Mouse (Mus musculus) left cerebral cortex, adult 18-20 months (tissue): ENCODE measurements around the gene Sp100. TPM values are rescaled to one million over a fixed set of nuclear protein-coding genes. Genes with fewer than 3 reads are reported as not detected.
"Not testable (repeated sequence)": the region's sequence is repeated elsewhere in the genome, so short reads cannot be mapped to it uniquely, and the experiment has no call there.

ENCODE experiments used
- DNase-seq, 2 experiments: peaks; one replicate each; pipeline ENCODE4 v3.0.0; 2021 to 2022; ENCODE audit warnings: low spot score in 2 of 2, mixed read lengths in 1 of 2
- long read RNA-seq, 2 experiments: library from polyadenylated mRNA; stranded (forward); transcript quantifications; one replicate each; pipeline ENCODE4 v2.0.0; 2021
- total RNA-seq, 2 experiments: library from RNA; stranded (reverse); gene quantifications; 2 replicates each; pipeline ENCODE4 v1.2.3; 2021

The Sp100 gene
- 1 to 10 TPM; 2.7 to 3.2 TPM for total RNA-seq
- long read RNA-seq, experiment 1, partial matches to known transcripts, result 0 of 3 reads
- long read RNA-seq, experiment 1, other reads (novel, unspliced or antisense), result 2 of 3 reads
- long read RNA-seq, experiment 2, partial matches to known transcripts, result 0 of 1 reads
- long read RNA-seq, experiment 2, other reads (novel, unspliced or antisense), result 1 of 1 reads

DNA sequence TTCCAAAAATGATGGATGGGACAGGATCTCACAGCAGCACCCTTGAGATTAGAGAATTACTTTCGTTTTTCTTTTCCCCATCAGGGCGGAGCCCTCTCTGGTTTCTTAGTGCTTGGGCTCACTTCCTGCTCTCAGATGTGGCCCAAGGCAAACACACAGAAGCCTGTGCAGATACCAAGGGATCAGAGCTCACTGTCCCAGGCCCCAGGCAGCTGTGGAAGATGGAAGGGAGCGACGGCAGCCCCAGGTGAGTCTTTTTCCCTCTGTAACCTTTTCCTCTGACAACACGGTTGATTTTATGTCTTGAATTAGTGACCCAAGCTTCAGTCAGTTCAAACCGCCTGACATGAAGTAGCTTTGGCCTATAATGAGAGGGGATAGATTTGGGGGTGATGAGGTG, at the start of gene Sp100:
Gene Sp100 (plus strand): TSS at position 108 of the 400 bp plus-strand sequence.
- DNase-seq, result not testable (repeated sequence)

DNA sequence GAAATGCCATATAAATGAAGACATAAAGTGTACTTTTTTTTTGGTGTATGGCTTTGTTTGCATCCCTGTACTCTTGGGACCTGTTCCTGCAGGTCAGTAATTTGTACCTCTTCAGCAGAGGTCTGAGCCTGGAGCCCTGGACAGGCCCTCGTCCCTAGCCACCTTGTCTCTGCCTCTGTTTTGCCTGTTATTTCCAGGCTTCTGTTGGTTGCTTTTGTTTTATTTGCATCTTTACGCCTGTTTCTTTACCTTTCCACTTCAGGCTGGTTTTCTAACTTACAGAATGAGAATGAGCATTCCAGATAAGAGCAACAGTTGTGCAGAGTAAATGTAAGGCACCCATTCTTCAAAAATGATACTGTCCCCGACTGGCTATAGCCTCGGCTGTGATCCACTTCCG, 49.7 kb upstream of the Sp100 start, which contains the start of gene Sp140:
Gene Sp140 (plus strand): TSS at position 301 of the 400 bp plus-strand sequence.
- DNase-seq, result not testable (repeated sequence)

DNA sequence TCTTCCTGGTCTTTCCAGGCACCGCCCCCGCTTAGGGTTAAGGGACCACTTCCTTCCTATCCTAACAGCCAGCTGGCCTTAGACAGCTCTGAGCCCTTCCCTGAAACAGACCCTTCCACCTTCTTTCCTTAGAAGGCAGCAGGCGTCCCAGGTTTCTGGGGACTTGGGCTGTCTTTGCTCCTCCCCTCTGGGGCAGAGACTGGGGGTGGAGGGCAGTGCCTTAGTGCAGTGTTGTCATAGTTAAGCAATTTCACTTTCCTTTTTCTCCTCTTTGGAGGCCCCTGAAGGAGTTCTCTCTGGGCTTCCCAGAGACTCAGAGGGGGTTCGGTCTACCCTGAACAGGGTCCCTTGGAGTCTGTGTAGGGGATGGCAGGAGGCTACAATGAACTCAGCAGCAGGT, 49.0 kb upstream of the Sp100 start:
- DNase-seq, result not testable (repeated sequence)

DNA sequence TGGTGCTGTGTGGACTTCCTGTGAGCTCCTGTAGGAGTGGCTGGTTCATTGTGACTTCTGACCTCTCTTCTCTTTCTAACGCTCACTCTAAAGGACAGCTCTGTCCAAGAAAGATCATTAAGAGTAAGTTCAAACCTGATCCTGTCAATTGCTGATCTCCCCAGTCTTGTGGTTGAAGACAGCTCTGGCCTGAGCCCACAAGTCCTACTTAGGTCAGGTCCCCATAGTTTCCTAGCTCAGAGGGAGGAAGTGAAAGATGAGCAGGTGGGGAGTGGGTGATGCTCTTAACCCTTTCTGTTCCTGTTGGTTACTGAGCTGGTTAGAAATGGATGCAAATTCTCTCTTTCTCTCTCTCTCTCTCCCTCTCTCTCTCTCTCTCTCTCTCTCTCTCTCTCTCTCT, 45.4 kb upstream of the Sp100 start:
- DNase-seq, result not testable (repeated sequence)

DNA sequence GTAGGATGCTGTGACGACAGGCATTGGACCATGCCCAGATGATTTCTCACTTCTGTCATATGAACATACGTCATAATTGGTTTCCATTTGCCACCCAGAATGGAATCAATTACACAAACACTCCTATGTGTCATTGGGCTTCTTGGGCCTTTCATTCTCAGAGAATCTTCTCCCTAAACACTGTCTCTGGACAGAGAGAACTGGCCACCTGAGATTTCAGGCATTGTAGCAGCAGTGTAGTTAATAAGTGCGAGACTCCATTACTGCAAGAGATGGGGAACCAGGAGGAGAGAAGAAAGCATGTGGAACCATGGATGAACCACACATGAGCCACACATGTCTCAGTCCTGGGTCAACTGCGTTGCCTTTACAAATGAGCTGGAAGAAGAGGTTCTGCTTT, 41.4 kb upstream of the Sp100 start:
- not testable (repeated sequence) for DNase-seq

DNA sequence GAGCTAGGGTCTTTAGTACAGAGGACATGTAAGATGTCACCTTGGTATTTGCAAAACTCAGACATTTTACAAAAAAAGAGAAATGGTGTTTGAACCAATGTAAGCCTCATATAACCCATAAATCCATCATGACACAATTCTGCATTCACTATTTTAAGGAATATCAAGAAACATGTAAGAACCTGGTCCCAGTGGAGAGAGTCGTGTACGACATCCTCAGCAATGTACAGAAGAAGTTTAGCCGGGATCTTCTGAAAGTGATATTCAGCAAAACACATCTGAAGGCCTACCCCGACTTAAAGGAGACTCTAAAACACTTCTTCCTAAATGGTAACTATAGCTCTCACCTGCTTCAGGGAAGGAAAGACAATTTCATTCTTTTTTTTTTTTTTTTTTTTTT, 39.2 kb upstream of the Sp100 start:
- DNase-seq, result not testable (repeated sequence)

DNA sequence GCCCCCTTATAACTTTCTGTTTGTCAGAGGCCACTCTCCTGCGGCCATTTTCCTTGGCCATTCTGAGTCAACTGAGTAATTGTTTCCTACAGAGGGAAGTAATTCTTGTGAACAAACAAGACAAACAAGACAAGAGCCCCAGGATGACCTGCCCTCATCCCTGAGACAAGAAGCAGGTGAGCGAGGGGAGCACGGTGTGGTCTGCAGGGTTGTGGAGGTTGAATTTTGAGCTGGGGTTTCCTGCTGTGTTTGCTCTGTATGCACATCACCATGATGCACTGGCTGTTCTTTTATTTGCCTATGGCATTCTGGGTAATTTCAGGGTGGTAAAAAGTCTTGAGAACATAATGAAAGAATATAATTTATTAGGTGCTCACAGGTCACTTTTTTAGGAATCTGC, 34.7 kb upstream of the Sp100 start:
- not testable (repeated sequence) for DNase-seq

DNA sequence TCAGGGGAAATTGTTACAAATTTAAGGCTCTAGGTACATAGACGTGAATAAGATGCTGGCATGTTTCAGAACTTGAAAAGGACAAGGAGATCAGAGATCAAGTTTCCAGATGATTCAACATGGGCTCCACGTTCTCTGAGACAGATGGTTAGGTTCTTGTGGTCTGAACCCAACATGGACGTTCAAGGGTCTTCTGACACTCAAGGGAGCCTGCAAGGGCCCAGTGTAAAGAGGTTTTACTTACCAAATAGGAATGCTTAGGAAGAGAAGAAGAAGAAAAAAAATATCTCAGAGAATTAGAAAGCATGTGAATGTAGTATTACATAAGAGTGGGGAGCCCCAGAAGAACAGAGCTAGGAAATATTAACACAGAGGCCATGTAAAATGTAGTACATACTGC, 34.0 kb upstream of the Sp100 start:
- not testable (repeated sequence) for DNase-seq

DNA sequence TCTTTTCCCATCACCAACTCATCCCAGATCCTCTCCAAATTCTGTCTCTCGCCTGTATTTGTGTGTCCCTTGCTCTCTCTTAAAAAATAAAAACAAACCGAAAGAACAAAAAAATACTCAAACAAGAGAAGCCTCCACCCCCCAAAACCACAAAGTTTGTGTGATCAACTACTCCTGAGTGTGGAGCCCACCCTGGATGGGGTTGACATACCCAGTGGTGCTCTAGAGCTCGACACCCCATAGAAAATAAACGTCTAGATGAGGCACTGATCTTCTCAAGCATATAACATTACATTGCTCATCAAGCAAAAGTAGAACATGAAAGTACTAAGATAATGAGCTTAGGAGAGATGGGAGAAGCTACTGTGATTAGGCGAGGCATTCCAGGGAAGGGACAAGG, 32.6 kb upstream of the Sp100 start:
- DNase-seq, result not testable (repeated sequence)

DNA sequence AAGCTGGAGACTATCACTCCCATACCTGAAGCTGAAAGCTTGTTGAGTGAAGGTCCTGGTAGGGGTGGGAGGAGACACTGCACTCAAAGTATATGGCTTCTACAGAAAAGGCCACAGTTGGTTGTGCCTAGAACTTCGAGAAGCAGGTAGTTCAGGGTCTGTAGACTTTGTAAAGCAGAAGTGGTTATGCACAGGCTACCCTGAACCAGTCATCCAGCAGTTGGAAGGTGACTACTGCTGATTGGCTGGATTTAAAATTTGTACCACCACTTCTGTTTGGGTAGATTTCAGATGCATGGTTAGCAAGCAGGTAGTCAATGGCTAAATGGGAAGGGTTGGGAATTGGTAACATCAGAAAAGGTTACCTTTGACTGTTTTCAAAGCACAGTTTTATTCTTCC, 31.1 kb upstream of the Sp100 start:
- DNase-seq, result not testable (repeated sequence)

DNA sequence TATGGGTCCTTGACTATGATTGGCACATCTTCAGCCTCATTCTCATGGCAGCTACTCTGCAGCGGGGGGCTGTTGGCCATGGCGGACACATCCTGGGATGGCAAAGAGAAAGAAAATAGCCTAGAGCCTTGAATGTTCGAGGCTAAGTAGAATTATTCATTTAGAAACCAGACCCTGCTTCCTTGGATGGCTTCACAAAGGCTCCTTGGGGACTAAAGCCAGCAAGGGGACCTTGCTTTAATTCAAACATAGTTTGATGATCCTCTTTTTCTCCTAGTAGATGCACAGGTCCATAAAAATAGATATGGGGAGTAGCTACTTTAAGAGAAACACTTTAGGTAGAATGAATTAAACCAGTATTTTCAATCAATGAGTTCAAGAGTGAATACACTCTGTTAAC, 12.9 kb upstream of the Sp100 start:
- not testable (repeated sequence) for DNase-seq

DNA sequence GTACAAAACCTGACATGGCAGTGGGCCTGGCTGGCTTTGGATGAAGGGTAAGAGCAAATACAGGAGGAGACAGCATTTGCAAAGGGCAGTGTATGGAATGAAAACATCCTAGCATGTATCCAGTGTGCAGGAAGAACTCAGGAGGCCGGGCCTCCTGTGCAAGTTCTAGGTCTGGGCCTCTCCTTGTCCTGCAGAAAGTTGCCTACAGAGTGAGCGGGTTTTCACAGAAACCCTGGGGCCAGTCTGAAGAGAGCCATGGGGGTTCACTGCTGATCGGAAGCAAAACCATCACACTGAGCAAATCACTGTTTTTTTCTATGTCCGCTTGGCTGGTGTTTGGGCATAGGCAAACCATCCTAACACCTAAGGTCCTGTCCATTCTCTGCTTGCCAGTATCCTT, 11.6 kb upstream of the Sp100 start:
- DNase-seq, result not testable (repeated sequence)

DNA sequence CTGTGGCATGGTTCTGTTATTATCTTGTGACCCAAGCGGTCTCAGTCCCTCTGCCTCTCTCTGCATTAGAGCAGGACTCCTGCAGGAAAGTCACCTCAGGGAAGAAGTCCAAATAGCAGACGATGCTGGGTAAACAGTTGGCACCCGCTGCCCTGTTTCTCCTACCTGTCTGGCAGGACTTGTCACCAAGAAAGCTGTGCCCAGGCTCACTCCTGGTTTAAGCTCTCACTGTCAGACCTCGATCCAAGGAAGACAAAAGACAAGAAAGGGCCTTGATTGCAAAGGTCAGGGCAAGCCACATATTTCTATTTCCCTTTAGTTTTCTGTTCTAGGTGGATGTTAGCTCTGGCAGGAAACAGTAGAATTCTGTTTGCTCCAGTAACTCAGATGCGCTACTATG, 736 bp downstream of the Sp100 start:
- not testable (repeated sequence) for DNase-seq

DNA sequence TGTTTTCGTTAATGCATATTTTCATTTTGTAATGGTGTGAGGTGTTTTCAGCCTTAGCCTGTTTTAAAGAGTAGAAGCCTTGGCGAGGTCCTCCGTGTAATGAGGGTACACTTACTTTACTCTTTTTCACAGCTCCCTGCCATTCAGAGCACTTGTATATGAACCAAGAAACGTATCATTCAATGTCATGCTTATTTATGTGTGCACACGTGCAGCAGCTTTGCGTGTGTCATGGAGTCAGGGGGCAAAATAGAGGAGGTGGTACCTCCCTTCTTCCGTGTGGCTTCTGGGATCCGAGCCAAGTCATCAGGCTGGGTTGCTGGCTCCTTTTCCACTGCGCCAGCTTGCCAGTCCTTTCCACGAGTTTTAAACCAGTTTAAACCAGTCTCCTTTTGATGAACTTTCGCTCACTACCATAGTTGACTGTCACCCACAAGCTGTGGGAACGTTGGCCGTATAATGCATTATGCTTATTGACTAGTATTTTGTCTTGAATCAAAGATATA, 2.0 kb downstream of the Sp100 start:
- DNase-seq, result not testable (repeated sequence)

DNA sequence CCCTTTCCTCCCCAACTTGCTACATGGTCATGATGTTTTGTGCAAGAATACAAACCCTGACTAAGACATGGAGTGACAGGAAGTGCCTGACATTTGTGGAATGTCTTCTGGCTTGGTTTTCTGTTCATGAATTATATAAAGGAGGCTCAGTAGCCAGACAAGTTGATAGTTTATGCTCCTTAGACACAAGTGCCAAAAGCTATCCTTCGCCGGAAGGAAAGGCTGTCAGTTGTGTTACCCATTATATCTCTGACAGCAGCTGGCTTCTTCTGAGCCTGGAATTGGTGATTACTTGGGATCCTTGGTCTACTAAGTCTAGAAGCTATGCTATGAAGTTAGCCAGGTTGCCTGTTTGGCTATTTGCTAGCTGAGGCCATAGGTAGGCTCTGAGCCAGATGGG, 7.4 kb downstream of the Sp100 start:
- DNase-seq, result not testable (repeated sequence)

DNA sequence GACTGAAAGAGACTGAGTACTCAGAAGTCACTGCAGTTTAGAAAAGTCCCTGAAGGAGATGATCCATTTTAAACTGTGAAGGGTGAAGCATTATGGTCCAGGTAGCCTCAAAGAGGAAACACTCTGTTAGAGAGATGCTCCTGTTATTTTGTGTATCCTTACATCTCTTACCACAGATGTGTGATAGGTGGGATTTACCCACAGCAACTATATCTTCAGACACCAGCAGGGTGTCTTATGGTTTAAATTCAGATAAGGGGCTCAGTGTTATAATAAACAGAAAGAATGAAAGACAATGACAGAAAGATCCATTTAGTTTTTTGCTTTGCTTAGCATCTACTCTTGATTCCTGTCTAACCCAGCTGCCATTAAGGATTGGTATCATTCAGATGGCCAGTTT, 14.5 kb downstream of the Sp100 start:
- DNase-seq, result no peak

DNA sequence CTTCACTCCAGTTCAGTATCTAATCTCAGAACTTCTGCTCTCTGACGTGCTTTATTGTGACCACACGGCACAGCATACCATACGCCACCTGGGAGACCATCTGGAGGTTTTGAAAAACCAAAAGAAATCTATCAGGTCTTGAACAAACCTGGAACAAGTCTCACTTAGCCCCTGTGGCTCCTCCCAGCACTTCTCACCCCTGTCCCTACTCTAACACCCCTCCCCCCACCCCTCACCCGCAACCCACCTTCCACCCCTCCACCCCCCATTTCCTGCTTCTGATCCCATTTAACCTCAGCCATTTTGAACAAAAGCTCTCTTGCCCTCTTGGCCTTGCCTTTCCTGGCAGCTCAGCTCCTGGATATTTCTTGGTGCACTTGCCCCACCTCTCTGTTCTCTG, 30.4 kb downstream of the Sp100 start:
- no peak for DNase-seq

DNA sequence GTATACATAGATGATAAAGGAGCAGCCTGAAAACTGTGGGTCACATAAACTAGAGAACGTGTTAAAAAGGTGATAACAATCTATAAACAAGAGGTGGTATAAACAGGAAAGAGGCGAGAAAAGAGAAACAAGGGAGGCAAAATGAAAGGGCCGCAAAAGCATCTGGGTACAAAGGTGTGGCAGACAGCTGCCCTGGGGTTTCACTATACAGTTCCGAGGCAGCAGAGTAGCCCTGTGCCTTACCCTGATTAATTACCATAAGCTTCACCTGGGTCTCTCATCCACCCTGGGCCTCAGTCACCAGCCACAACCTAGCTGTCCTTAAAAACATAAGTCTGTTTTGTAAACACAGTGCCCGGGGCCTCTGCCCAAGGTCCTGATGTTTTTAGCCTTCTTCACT, 36.9 kb downstream of the Sp100 start:
- DNase-seq, result no peak

DNA sequence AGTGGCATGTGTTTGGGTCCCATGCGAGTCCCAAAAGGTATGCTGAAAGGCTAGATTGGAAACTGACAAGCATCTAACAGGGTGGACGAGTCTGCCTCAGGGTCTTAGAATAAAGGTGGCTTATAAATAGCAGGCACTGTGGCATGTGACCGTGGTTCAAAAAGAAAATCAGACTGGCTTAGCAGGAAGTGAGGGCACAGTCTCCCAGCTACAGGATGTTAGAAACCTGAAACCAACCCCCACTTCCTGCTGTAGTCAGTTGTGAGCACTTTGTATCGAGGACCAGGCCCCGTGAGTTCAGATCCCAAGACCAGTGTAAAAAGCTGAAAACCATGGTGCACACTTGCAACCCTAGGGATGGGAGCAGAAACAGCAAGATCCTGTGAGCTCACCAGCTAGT, 37.6 kb downstream of the Sp100 start:
- DNase-seq, result no peak

DNA sequence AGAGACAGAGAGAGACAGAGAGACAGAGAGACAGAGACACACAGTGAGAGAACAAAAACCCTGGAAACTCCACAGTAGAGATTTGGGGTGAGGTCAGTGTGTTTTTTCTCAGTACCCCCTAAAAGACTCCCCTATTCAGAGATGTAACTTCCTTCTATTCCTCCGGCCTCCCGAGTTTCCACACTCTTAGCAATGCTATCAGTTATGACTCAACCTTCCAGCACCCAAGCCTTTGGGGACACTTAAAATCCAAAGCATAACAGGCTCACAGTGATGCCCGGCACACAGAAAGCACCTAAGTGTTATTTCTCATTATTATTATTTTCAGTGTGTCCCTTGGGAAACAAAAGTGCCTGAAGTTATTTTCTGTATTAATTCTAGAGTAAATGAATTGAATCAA, 40.8 kb downstream of the Sp100 start:
- no peak for DNase-seq

DNA sequence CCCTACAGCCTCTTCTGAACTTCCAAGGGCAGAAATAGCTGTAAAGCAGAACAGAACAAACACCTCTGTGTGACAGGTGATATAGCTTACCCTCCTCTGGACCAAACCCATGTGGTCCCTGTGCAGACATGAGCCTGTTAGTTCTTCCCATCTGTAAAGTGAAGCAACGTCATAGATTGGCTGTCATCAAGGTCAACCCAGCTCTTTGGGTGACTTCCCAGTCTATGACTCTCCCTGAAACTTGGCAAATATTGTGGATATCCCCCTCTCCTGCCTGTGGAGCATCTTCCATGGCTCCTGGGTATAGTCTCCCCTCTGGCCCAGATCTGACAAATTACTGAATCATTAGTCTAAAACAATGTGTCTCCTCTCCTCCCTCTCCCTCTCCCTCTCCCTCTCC, 42.5 kb downstream of the Sp100 start:
- DNase-seq, result no peak

DNA sequence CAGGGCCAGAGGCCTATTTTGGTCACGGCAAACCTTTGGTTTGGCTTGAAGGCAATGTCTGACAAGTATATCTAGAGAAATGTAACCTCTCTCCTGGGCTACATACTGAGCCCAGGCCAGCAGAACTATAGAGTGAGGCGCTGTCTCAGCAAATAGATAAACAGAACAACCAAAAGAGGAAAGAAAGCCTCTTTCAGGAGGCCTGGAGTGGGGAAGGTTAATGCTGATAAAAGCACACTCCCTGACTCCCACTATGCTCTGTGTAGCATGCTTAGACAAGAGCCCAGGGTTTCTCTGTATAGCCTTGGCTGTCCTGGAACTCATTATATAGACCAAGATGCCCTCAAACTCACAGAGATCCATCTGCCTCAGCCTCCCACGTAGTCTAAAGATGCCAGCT, 43.5 kb downstream of the Sp100 start:
- DNase-seq, result no peak

DNA sequence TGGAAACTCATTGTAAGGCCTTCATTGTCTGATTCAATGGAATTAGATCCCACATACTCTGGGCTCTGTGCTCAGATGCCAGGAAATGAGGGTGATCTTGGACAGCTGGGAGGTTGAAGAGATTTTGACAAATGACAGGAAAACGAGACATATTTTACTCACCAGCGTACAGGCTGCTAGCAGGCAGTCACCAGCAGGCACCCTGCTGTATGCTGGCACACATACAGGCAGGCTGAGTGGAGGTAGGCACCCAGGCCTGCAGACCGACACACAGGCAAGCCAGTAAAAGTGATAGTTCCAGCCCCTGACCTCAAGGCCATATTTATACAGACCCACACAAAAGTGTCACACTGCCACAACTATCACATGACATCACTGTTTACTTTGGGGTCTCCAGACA, 45.9 kb downstream of the Sp100 start:
- DNase-seq, result no peak
